Mouse (Mus musculus) forebrain, embryonic 13.5 days (tissue): ENCODE measurements around the gene Ocm. TPM values are rescaled to one million over a fixed set of nuclear protein-coding genes. Genes with fewer than 3 reads are reported as not detected.

Source experiments
- ATAC-seq: fragments of 200-750 bp; cut with Nextera tagmentation; 2 replicates; pipeline ENCODE4 v1.8.0; 2017
- H3K27ac ChIP-seq: fragments of 300-500 bp; sonication (generic); 2 replicates; pipeline ENCODE4 v1.5.1; 2015; ENCODE audit warnings: inconsistent platforms, mild to moderate bottlenecking, moderate library complexity
- H3K27me3 ChIP-seq: fragments of 300-500 bp; sonication (generic); 2 replicates; pipeline ENCODE4 v1.6.1; 2015; ENCODE audit warnings: mild to moderate bottlenecking, inconsistent platforms
- H3K36me3 ChIP-seq: fragments of 300-500 bp; sonication (generic); 2 replicates; pipeline ENCODE4 v1.6.1; 2015; ENCODE audit warnings: mild to moderate bottlenecking, inconsistent platforms; ENCODE audit not compliant: poor library complexity, severe bottlenecking
- H3K4me1 ChIP-seq: fragments of 300-500 bp; sonication (generic); 2 replicates; pipeline ENCODE4 v1.6.1; 2015; ENCODE audit warnings: inconsistent platforms
- H3K4me2 ChIP-seq: fragments of 300-500 bp; sonication (generic); 2 replicates; pipeline ENCODE4 v1.6.1; 2015; ENCODE audit warnings: inconsistent platforms, mild to moderate bottlenecking, moderate library complexity
- H3K4me3 ChIP-seq: fragments of 300-500 bp; sonication (generic); 2 replicates; pipeline ENCODE4 v1.5.1; 2015; ENCODE audit warnings: mild to moderate bottlenecking, inconsistent platforms
- H3K9ac ChIP-seq: fragments of 300-500 bp; sonication (generic); 2 replicates; pipeline ENCODE4 v1.6.1; 2015; ENCODE audit warnings: mild to moderate bottlenecking, inconsistent platforms
- H3K9me3 ChIP-seq: fragments of 300-500 bp; sonication (generic); replicated peaks from 2 replicates; pipeline ENCODE4 v1.6.1; 2016; ENCODE audit warnings: inconsistent platforms
- WGBS: fragments of 180-500 bp; shearing (Covaris S2); methylation state at CpG from one replicate; pipeline ENCODE4 v1.1.7; 2015; 5-methylcytosine and 5-hydroxymethylcytosine counted together
- polyA plus RNA-seq: library from polyadenylated mRNA; unstranded; fragments of >200 nt; fragmentation: Nextera tagmentation; extraction: Ambion mirVana; gene quantifications from 2 replicates; pipeline ENCODE4 v1.2.1, GENCODE M21; 2015

Ocm gene
- polyA plus RNA-seq, 1 experiment from 2014 or later: not detected

DNA sequence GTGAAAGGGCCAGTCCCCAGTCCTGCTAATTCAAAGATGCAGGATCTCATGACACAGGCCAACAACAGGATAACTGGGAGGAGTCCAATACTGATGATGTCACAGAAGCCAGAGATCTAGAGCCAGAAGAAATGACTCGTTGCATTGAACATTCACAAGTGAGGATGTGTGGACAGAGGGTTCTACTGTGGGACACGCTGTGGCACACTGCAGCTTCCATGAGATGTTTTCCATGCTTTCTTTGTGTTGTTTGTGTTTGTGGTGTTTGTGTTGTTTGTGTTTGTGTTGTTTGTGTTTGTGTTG, 50.9 kb downstream of the Ocm start:
- ATAC-seq: no peak
- H3K9ac ChIP-seq: no peak overlapping the region
- H3K27ac ChIP-seq: no peak overlapping the region
- no peaks in the 10 kb centered on the region for H3K4me1 ChIP-seq
- no peak overlapping the region for H3K4me2 ChIP-seq
- no peaks in the 10 kb centered on the region for H3K36me3 ChIP-seq
- WGBS: 65% methylated on average over 2 of the region's 2 CpGs
- no peaks in the 10 kb centered on the region for H3K27me3 ChIP-seq
- H3K9me3 ChIP-seq: no peaks in the 10 kb centered on the region
- H3K4me3 ChIP-seq: no peak overlapping the region

- H3K27me3 ChIP-seq: no peaks in the 10 kb centered on the region
- no peak overlapping the region for H3K4me3 ChIP-seq
- H3K27ac ChIP-seq: no peak overlapping the region
- no peaks in the 10 kb centered on the region for H3K36me3 ChIP-seq
- ATAC-seq: peak; percentile 53; the same call in 1 of the 2 replicates
- H3K9me3 ChIP-seq: no peaks in the 10 kb centered on the region
- no peak overlapping the region for H3K4me2 ChIP-seq
- H3K4me1 ChIP-seq: no peaks in the 10 kb centered on the region
- 49% methylated on average over 4 of the region's 4 CpGs for WGBS
- H3K9ac ChIP-seq: no peak overlapping the region
Observed at GRCm38 (mm10) chr5:143974931-143975630, 51.4 kb downstream of the Ocm start.

DNA sequence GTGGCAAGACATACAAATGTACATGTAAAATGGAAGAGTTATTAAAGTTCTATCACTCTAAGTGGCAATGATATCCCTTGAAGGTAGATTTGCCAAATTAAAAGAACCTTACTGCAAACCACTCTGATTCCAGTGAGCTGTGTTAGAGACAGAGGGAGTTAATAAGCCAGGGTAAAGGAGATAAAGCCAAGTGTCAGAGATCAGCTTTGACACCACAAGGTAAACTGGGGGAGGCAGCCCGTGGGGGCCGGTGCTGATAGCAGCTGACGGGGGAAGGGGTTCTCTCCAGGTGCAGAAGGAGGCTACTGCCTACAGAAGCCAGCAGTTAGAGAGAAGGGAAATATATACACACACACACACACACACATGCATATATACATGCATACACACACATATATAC, 53.8 kb downstream of the Ocm start:
- H3K4me3 ChIP-seq: no peak overlapping the region
- 75% methylated on average over 3 of the region's 3 CpGs for WGBS
- H3K36me3 ChIP-seq: no peaks in the 10 kb centered on the region
- ATAC-seq: no peak
- no peak overlapping the region for H3K9ac ChIP-seq
- no peaks in the 10 kb centered on the region for H3K4me1 ChIP-seq
- no peak overlapping the region for H3K4me2 ChIP-seq
- no peaks in the 10 kb centered on the region for H3K27me3 ChIP-seq
- no peak overlapping the region for H3K27ac ChIP-seq
- no peaks in the 10 kb centered on the region for H3K9me3 ChIP-seq

Other genes with a start within 250 kb of the Ocm start
- gene Eif2ak1, start 208.9 kb downstream of the Ocm start, polyA plus RNA-seq: 44.9 and 45.6 TPM in 2 replicates
- gene Ankrd61, start 129.0 kb downstream of the Ocm start, polyA plus RNA-seq: 0.20 and 0.52 TPM in 2 replicates
- 91.7 and 96.1 TPM in 2 replicates for gene Aimp2, start 116.8 kb downstream of the Ocm start, polyA plus RNA-seq
- 30.9 and 33.4 TPM in 2 replicates for gene Pms2, start 116.7 kb downstream of the Ocm start, polyA plus RNA-seq
- gene Gm42421, start 98.5 kb downstream of the Ocm start, polyA plus RNA-seq: 1.5 TPM in 2 replicates
- 1.5 and 2.1 TPM in 2 replicates for gene Rsph10b, start 93.6 kb downstream of the Ocm start, polyA plus RNA-seq
- gene Ccz1, start 11.8 kb downstream of the Ocm start, polyA plus RNA-seq: 98.5 and 99.6 TPM in 2 replicates
- gene Lmtk2, start 73.8 kb upstream of the Ocm start, polyA plus RNA-seq: 6.3 and 6.9 TPM in 2 replicates
- gene Bhlha15, start 163.6 kb upstream of the Ocm start, polyA plus RNA-seq: 0.06 and 0.10 TPM in 2 replicates
- gene Tecpr1, start 196.9 kb upstream of the Ocm start, polyA plus RNA-seq: 37.9 and 39.7 TPM in 2 replicates
- gene Bri3, start 217.8 kb upstream of the Ocm start, polyA plus RNA-seq: 117 and 128 TPM in 2 replicates